Mouse (Mus musculus) myocyte (in vitro differentiated cells): ENCODE measurements around the gene Cald1. TPM values are rescaled to one million over a fixed set of nuclear protein-coding genes. Genes with fewer than 3 reads are reported as not detected.

Source experiments
- H3K27me3 ChIP-seq: one replicate; pipeline ENCODE4 v1.6.1; 2011; ENCODE audit not compliant: control insufficient read depth, insufficient read depth, insufficient read length
- H3K36me3 ChIP-seq: one replicate; pipeline ENCODE4 v1.6.1; 2011; ENCODE audit not compliant: control insufficient read depth, insufficient read depth
- H3K4me2 ChIP-seq: one replicate; pipeline ENCODE4 v1.6.1; 2011; ENCODE audit warnings: low read depth, control low read depth
- H3K4me3 ChIP-seq: one replicate; pipeline ENCODE4 v1.5.1; 2011; ENCODE audit warnings: mild to moderate bottlenecking, control low read depth, moderate library complexity
- H3K79me2 ChIP-seq: one replicate; pipeline ENCODE4 v1.6.1; 2011; ENCODE audit not compliant: control insufficient read depth, insufficient read depth
- H3ac ChIP-seq: one replicate; pipeline ENCODE4 v1.6.1; 2011; ENCODE audit not compliant: control insufficient read depth, insufficient read length
- CEBPB ChIP-seq: IDR thresholded peaks from 2 replicates; pipeline ENCODE4 v1.6.1; 2011; ENCODE audit warnings: mild to moderate bottlenecking, moderate library complexity; ENCODE audit not compliant: poor library complexity, insufficient read depth, severe bottlenecking
- E2F4 ChIP-seq: IDR thresholded peaks from one replicate; pipeline ENCODE4 v1.6.1; 2011; ENCODE audit warnings: mild to moderate bottlenecking, control low read depth, moderate library complexity; ENCODE audit not compliant: insufficient read depth
- MAX ChIP-seq: IDR thresholded peaks from one replicate; pipeline ENCODE4 v1.6.1; 2011; ENCODE audit warnings: low read depth, mild to moderate bottlenecking, control low read depth
- MYOD1 ChIP-seq, 3 experiments: IDR thresholded peaks; one replicate each; pipeline ENCODE4 v1.6.1; 2011; ENCODE audit warnings: control low read depth in 2 of 3, low read depth in 2 of 3, mild to moderate bottlenecking in 2 of 3, moderate library complexity in 1 of 3; ENCODE audit not compliant: insufficient read length in 2 of 3, control insufficient read depth in 1 of 3
- MYOG ChIP-seq, 3 experiments: IDR thresholded peaks; one replicate each; pipeline ENCODE4 v1.6.1; 2011; ENCODE audit warnings: control low read depth in 2 of 3, low read depth in 2 of 3, mild to moderate bottlenecking in 2 of 3; ENCODE audit not compliant: insufficient read length in 2 of 3, control insufficient read depth in 1 of 3, insufficient read depth in 1 of 3
- POLR2A ChIP-seq: IDR thresholded peaks from one replicate; pipeline ENCODE4 v1.6.1; 2011; ENCODE audit warnings: low read depth, mild to moderate bottlenecking, control low read depth, moderate library complexity; ENCODE audit not compliant: insufficient read length
- POLR2AphosphoS2 ChIP-seq: IDR thresholded peaks from one replicate; pipeline ENCODE4 v1.6.1; 2011; ENCODE audit warnings: low read depth, control low read depth; ENCODE audit not compliant: insufficient read length
- REST ChIP-seq: IDR thresholded peaks from one replicate; pipeline ENCODE4 v1.6.1; 2011; ENCODE audit warnings: mild to moderate bottlenecking, control low read depth, moderate library complexity; ENCODE audit not compliant: insufficient read depth, insufficient read length
- SRF ChIP-seq: IDR thresholded peaks from one replicate; pipeline ENCODE4 v1.6.1; 2011; ENCODE audit warnings: low read depth; ENCODE audit not compliant: control insufficient read depth, insufficient read length
- TCF12 ChIP-seq: IDR thresholded peaks from one replicate; pipeline ENCODE4 v1.6.1; 2011; ENCODE audit warnings: mild to moderate bottlenecking, control low read depth; ENCODE audit not compliant: poor library complexity, insufficient read depth, severe bottlenecking
- TCF3 ChIP-seq: IDR thresholded peaks from one replicate; pipeline ENCODE4 v1.6.1; 2011; ENCODE audit warnings: low read depth, control low read depth; ENCODE audit not compliant: insufficient read length
- USF1 ChIP-seq: IDR thresholded peaks from one replicate; pipeline ENCODE4 v1.6.1; 2011; ENCODE audit warnings: low read depth, mild to moderate bottlenecking, control low read depth, moderate library complexity
- polyA plus RNA-seq: library from polyadenylated mRNA; unstranded; fragments of >200 nt; fragmentation: generic; extraction: Trizol; gene quantifications from one replicate; pipeline ENCODE4 v1.2.1, GENCODE M21; 2012; ENCODE audit warnings: missing spikeins

The Cald1 gene
- polyA plus RNA-seq, 1 experiment: 88.1 TPM

GRCm38 (mm10) chr6:34688971-34689370 lies 90.7 kb downstream of the Cald1 start:
- no peaks in the 10 kb centered on the region for H3K27me3 ChIP-seq
- H3K36me3 ChIP-seq: peaks cover 22% of the 10 kb centered on the region
- H3K79me2 ChIP-seq: peaks cover 5% of the 10 kb centered on the region
- TF ChIP-seq TCF12: no peak
- TF ChIP-seq E2F4: no peak
- TF ChIP-seq CEBPB: no peak
- TF ChIP-seq SRF: no peak
- TF ChIP-seq MYOD1 (IDR thresholded peaks at IDR 0.05; ENCODE audit: control insufficient read depth in 1 of 3, insufficient read length in 2 of 3, low read depth in 2 of 3): no peak
- TF ChIP-seq POLR2AphosphoS2: no peak
- no peak for TF ChIP-seq MAX
- TF ChIP-seq POLR2A: no peak
- TF ChIP-seq MYOG (IDR thresholded peaks at IDR 0.05; ENCODE audit: control insufficient read depth in 1 of 3, insufficient read depth in 1 of 3, insufficient read length in 2 of 3, low read depth in 2 of 3): no peak
- no peak for TF ChIP-seq TCF3
- no peak for TF ChIP-seq REST
- no peak for TF ChIP-seq USF1
- no peak overlapping the region for H3K4me3 ChIP-seq
- no peak overlapping the region for H3K4me2 ChIP-seq
- no peak overlapping the region for H3ac ChIP-seq

DNA sequence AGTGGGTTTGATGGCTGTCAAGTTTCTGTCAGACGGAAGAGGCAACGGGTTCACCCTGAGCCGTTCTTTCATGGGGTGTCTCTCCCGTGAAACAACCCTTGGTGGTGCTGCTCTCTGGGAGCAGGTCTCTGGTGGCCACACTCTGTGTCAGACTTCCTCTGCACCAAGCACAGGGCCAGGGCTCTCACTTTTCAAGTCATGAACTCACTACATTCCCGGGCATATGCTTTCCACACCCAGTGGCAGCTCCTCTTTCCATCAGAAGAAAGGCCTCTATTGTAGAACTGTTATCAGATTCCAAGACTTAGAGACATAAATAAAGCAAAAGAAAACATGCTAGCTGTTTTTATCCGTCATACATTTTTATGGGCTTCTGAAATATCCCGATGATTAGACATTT lies 93.1 kb downstream of the Cald1 start:
- no peak overlapping the region for H3K4me2 ChIP-seq
- peaks cover 24% of the 10 kb centered on the region for H3K36me3 ChIP-seq
- no peak overlapping the region for H3ac ChIP-seq
- peaks cover 21% of the 10 kb centered on the region for H3K79me2 ChIP-seq
- H3K27me3 ChIP-seq: no peaks in the 10 kb centered on the region
- TF ChIP-seq REST (no peak), E2F4 (no peak), USF1 (no peak), SRF (no peak), POLR2A (no peak), MYOG (IDR thresholded peaks at IDR 0.05; ENCODE audit: control insufficient read depth in 1 of 3, insufficient read depth in 1 of 3, insufficient read length in 2 of 3, low read depth in 2 of 3) (no peak), CEBPB (no peak), POLR2AphosphoS2 (no peak), MYOD1 (IDR thresholded peaks at IDR 0.05; ENCODE audit: control insufficient read depth in 1 of 3, insufficient read length in 2 of 3, low read depth in 2 of 3) (no peak), TCF12 (no peak), TCF3 (no peak), MAX (no peak)
- no peak overlapping the region for H3K4me3 ChIP-seq

DNA sequence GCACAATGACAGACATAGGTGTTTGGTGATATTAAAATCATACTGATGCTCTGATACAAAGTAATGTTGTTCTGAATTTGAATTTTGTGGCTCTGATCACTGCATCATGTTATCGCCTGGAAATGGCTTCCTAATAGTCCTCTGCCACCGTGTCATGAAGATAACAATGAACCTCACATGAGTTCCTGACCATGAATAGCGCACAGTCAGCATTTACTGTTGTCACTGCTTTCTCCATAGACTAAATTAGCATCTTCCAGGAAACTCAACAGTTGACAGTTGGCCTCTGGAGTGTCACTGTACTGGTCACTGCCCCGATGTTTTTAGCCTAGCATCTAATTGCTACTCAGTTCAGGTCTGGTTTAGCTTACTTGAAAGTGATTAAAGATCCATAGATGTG lies 95.8 kb downstream of the Cald1 start:
- no peak overlapping the region for H3ac ChIP-seq
- no peak overlapping the region for H3K4me2 ChIP-seq
- H3K79me2 ChIP-seq: peaks cover 38% of the 10 kb centered on the region
- TF ChIP-seq REST: no peak
- H3K4me3 ChIP-seq: no peak overlapping the region
- H3K36me3 ChIP-seq: peaks cover 6% of the 10 kb centered on the region
- no peaks in the 10 kb centered on the region for H3K27me3 ChIP-seq

DNA sequence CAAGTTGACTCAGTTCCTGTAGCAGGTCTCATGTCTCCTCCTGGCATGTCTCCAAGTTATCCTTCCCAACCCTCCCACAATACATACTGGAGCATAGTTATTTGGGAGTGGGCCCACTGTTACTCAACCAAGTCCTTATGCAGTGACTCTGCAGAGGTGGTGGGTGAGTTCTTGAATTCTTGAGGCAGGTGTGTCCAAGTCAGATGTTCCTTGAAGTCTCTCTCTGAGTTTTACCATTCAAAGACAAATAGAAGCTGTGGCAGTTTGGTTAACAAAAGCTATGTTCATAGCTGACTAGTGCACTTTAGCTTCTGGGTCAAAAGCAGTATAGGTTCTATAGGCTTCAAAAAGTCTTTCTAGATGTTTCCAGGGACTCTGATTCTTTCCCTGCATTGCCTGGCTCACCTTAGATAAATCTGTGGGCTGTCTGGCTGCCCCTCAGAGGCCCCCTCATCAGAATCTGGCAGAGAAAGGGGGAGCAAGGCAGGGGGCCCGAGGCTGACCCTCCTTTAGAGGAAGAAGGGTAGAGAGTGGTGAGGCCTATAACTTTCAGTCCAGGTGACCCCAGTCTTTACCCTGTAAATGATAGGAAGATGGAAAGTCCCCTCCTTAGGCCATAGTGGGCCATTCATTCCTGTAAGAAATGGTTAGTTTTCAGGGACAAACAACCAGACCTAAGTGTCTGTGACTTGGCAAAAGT lies 105.3 kb downstream of the Cald1 start:
- Histone ChIP-seq H3K79me2 (peaks cover 22% of the 10 kb centered on the region), H3K4me2 (no peak overlapping the region), H3ac (no peak overlapping the region), H3K36me3 (peaks cover 37% of the 10 kb centered on the region), H3K4me3 (no peak overlapping the region), H3K27me3 (no peaks in the 10 kb centered on the region)
- TF ChIP-seq TCF12 (no peak), POLR2AphosphoS2 (no peak), E2F4 (no peak), POLR2A (no peak)

DNA sequence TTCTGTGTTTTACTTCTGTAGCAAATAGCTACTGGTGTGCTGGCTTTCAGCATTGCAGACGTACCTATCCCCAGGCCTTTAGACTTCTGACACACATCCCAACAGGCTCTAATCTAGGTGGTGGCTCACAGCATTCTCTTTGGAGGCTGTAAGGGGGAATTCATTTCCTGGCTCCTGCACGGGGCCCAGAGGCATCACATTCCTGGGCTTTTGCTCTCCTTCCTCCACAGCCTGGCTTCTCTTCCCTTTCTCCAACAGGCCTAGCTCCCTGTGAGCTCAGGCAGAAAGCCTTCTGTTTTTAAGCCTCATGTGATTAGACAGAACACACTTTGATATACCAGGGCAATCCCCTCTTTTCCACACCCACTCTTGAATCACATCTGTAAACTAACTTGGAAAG lies 109.2 kb downstream of the Cald1 start:
- no peak for TF ChIP-seq MYOG (IDR thresholded peaks at IDR 0.05; ENCODE audit: control insufficient read depth in 1 of 3, insufficient read depth in 1 of 3, insufficient read length in 2 of 3, low read depth in 2 of 3)
- no peak for TF ChIP-seq TCF3
- TF ChIP-seq MYOD1 (IDR thresholded peaks at IDR 0.05; ENCODE audit: control insufficient read depth in 1 of 3, insufficient read length in 2 of 3, low read depth in 2 of 3): no peak
- no peak for TF ChIP-seq CEBPB
- no peak for TF ChIP-seq POLR2AphosphoS2
- TF ChIP-seq TCF12: no peak
- no peak for TF ChIP-seq USF1
- no peak overlapping the region for H3K4me2 ChIP-seq
- H3ac ChIP-seq: no peak overlapping the region
- H3K79me2 ChIP-seq: peaks cover 53% of the 10 kb centered on the region
- H3K36me3 ChIP-seq: peaks cover 26% of the 10 kb centered on the region
- H3K27me3 ChIP-seq: no peaks in the 10 kb centered on the region
- no peak overlapping the region for H3K4me3 ChIP-seq
